Mouse (Mus musculus): Measurements from ENCODE around the gene Ppp1r16b. TPM values are rescaled to one million over a fixed set of nuclear protein-coding genes. Genes with fewer than 3 reads are reported as not detected.

Gene Ppp1r16b
- polyA plus RNA-seq, 1 experiment = 59.8 TPM

- no peaks in the 10 kb centered on the region for H3K27me3 ChIP-seq (ENCODE audit: control insufficient read depth, insufficient read depth, low read length)
- TF ChIP-seq CTCF (IDR thresholded peaks at IDR 0.05; ENCODE audit: borderline replicate concordance, insufficient read depth, low read depth, low read length) (no peak), POLR2A (IDR thresholded peaks at IDR 0.05; ENCODE audit: borderline replicate concordance, insufficient read depth, low read length) (no peak)
- no peak overlapping the region for H3K4me3 ChIP-seq (replicated peaks; ENCODE audit: insufficient read depth, low read depth, low read length)
- 89% methylated on average over 12 of the region's 12 CpGs for WGBS
- no peaks in the 10 kb centered on the region; the same call in 1 of the 2 replicates for H3K4me1 ChIP-seq (ENCODE audit: control insufficient read depth, insufficient read depth, low read length)
- no peak overlapping the region for H3K27ac ChIP-seq (ENCODE audit: insufficient read depth, low read length)
- DNase-seq = no peak
Measured at GRCm38 (mm10) chr2:158675907-158676533, 10.8 kb downstream of the Ppp1r16b start.

DNA sequence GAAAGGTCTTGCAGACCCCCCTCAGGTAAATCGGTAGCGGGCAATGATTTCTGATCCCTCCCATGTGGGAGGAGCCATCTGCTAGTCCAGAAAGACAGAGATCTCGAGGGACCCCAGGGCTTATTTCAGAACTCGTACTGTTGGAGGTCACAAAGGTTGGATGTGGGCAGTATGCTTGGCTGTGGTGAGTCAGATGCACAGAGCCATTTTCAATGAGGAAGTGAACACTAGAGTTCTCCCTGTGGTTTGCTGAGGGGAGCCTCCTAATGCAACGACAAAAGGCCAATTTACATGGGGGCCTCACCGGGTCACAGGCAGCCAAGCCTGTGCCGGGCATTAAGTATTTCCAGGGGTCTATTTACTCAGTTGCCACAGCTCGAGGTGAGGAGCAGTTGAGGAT, 12.7 kb downstream of the Ppp1r16b start:
- Histone ChIP-seq H3K27me3 (ENCODE audit: control insufficient read depth, insufficient read depth, low read length) (no peaks in the 10 kb centered on the region), H3K4me3 (replicated peaks; ENCODE audit: insufficient read depth, low read depth, low read length) (no peak overlapping the region), H3K4me1 (ENCODE audit: control insufficient read depth, insufficient read depth, low read length) (no peaks in the 10 kb centered on the region; the same call in 1 of the 2 replicates), H3K27ac (ENCODE audit: insufficient read depth, low read length) (no peak overlapping the region)
- no peak for DNase-seq
- TF ChIP-seq POLR2A (IDR thresholded peaks at IDR 0.05; ENCODE audit: borderline replicate concordance, insufficient read depth, low read length) = no peak
- no peak for TF ChIP-seq CTCF (IDR thresholded peaks at IDR 0.05; ENCODE audit: borderline replicate concordance, insufficient read depth, low read depth, low read length)
- 75% methylated on average over 8 of the region's 8 CpGs for WGBS

GRCm38 (mm10) chr2:158679091-158679490, 13.9 kb downstream of the Ppp1r16b start:
- H3K27me3 ChIP-seq (ENCODE audit: control insufficient read depth, insufficient read depth, low read length) = no peaks in the 10 kb centered on the region
- DNase-seq = no peak
- no peak for TF ChIP-seq CTCF (IDR thresholded peaks at IDR 0.05; ENCODE audit: borderline replicate concordance, insufficient read depth, low read depth, low read length)
- no peak for TF ChIP-seq POLR2A (IDR thresholded peaks at IDR 0.05; ENCODE audit: borderline replicate concordance, insufficient read depth, low read length)

GRCm38 (mm10) chr2:158680357-158680889, 15.2 kb downstream of the Ppp1r16b start:
- H3K4me3 ChIP-seq (replicated peaks; ENCODE audit: insufficient read depth, low read depth, low read length) = no peak overlapping the region
- H3K4me1 ChIP-seq (ENCODE audit: control insufficient read depth, insufficient read depth, low read length) = no peaks in the 10 kb centered on the region
- no peak overlapping the region for H3K27ac ChIP-seq (ENCODE audit: insufficient read depth, low read length)
- H3K27me3 ChIP-seq (ENCODE audit: control insufficient read depth, insufficient read depth, low read length) = no peaks in the 10 kb centered on the region
- no peak for DNase-seq
- no peak for TF ChIP-seq POLR2A (IDR thresholded peaks at IDR 0.05; ENCODE audit: borderline replicate concordance, insufficient read depth, low read length)
- no peak for TF ChIP-seq CTCF (IDR thresholded peaks at IDR 0.05; ENCODE audit: borderline replicate concordance, insufficient read depth, low read depth, low read length)
- 95% methylated on average over 10 of the region's 10 CpGs for WGBS

More at GRCm38 (mm10) chr2:158679091-158679490, 13.9 kb downstream of the Ppp1r16b start:
- no peak overlapping the region for H3K4me3 ChIP-seq (replicated peaks; ENCODE audit: insufficient read depth, low read depth, low read length)
- no peaks in the 10 kb centered on the region for H3K4me1 ChIP-seq (ENCODE audit: control insufficient read depth, insufficient read depth, low read length)
- no peak overlapping the region for H3K27ac ChIP-seq (ENCODE audit: insufficient read depth, low read length)
- 44% methylated on average over 7 of the region's 7 CpGs for WGBS

DNA sequence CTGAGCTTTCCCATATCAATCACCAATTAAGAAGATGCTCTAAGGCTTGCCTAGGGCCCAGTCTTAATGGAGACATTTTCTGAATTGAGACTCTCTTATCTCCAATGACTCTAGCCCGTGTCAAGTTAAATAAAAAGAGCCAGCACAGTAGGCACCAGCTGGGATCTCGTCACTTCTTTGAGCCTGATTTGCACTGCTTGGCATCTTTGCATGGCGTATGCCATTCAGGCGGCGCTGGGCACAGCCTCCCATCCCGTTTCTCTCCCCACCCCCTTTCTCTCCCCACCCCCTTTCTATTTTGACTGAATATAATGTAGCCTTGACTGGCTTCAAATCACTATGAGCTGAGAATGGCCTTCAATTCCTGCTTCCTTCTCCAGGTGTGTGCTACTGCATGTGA, 16.5 kb downstream of the Ppp1r16b start:
- H3K27me3 ChIP-seq (ENCODE audit: control insufficient read depth, insufficient read depth, low read length) = no peaks in the 10 kb centered on the region
- H3K27ac ChIP-seq (ENCODE audit: insufficient read depth, low read length) = no peak overlapping the region
- H3K4me1 ChIP-seq (ENCODE audit: control insufficient read depth, insufficient read depth, low read length) = no peaks in the 10 kb centered on the region
- DNase-seq = no peak
- TF ChIP-seq CTCF (IDR thresholded peaks at IDR 0.05; ENCODE audit: borderline replicate concordance, insufficient read depth, low read depth, low read length) = no peak
- TF ChIP-seq POLR2A (IDR thresholded peaks at IDR 0.05; ENCODE audit: borderline replicate concordance, insufficient read depth, low read length) = no peak
- WGBS = 35% methylated on average over 6 of the region's 6 CpGs
- no peak overlapping the region for H3K4me3 ChIP-seq (replicated peaks; ENCODE audit: insufficient read depth, low read depth, low read length)

DNA sequence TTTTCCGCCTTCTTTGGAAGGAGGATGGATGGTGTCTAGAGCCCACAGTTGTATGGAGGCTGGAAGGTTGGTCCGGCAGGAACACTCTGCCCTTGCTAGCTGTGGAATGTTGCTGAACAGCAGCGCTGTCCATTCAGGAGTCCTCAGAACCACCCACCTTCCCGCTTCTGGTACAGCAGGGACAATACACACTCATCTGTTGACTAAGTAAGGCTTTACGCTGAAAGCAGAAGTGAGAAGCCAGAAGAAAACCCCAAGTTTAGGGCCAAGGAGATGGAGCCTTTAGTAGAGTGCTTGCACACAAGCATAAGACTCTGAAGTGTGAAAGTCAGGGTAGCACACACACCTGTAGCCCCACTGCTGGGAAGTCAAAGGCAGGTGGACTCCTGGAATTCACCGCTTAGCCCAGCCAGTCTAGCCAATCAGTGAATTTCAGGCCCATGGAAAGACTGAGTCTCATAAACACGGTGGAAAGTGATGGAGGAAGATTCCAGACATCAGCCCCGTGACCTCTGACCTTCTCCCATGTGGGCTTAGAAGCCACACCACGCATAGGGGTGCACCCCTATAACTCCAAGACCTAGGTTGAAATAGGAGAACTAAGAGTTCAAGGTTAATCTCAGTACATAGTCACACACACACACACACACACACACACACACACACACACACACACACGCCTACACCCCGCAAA, 17.3 kb downstream of the Ppp1r16b start:
- TF ChIP-seq CTCF (IDR thresholded peaks at IDR 0.05; ENCODE audit: borderline replicate concordance, insufficient read depth, low read depth, low read length) (no peak), POLR2A (IDR thresholded peaks at IDR 0.05; ENCODE audit: borderline replicate concordance, insufficient read depth, low read length) (no peak)
- no peak for DNase-seq
- no peak overlapping the region for H3K4me3 ChIP-seq (replicated peaks; ENCODE audit: insufficient read depth, low read depth, low read length)
- H3K4me1 ChIP-seq (ENCODE audit: control insufficient read depth, insufficient read depth, low read length) = no peaks in the 10 kb centered on the region
- H3K27me3 ChIP-seq (ENCODE audit: control insufficient read depth, insufficient read depth, low read length) = no peaks in the 10 kb centered on the region
- 72% methylated on average over 11 of the region's 11 CpGs for WGBS
- H3K27ac ChIP-seq (ENCODE audit: insufficient read depth, low read length) = no peak overlapping the region

DNA sequence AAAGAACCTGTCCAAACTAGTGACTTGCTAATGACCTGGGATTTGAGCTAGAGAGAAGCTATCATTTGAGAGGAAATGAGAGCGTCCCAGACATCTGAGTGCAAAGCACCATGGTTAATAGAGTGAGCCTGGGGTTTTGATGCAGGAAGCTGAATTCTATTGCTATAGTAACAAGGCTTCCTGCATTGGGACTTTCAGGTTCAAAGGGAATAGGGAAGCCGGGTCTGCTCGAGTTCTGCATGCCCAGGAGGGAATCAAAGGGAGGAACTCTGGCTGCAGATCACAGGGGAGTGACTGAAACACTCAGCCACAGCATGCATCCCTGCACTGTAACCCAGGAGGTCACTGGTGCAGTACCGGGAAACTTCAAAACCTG, 17.8 kb downstream of the Ppp1r16b start:
- TF ChIP-seq POLR2A (IDR thresholded peaks at IDR 0.05; ENCODE audit: borderline replicate concordance, insufficient read depth, low read length) = no peak
- TF ChIP-seq CTCF (IDR thresholded peaks at IDR 0.05; ENCODE audit: borderline replicate concordance, insufficient read depth, low read depth, low read length) = no peak
- H3K27ac ChIP-seq (ENCODE audit: insufficient read depth, low read length) = no peak overlapping the region
- WGBS = 38% methylated on average over 4 of the region's 4 CpGs
- DNase-seq = no peak
- H3K4me3 ChIP-seq (replicated peaks; ENCODE audit: insufficient read depth, low read depth, low read length) = no peak overlapping the region
- H3K4me1 ChIP-seq (ENCODE audit: control insufficient read depth, insufficient read depth, low read length) = no peaks in the 10 kb centered on the region
- no peaks in the 10 kb centered on the region for H3K27me3 ChIP-seq (ENCODE audit: control insufficient read depth, insufficient read depth, low read length)
